9 mouse cellular contexts compared by ENCODE assay signal in the genomic region with DNA sequence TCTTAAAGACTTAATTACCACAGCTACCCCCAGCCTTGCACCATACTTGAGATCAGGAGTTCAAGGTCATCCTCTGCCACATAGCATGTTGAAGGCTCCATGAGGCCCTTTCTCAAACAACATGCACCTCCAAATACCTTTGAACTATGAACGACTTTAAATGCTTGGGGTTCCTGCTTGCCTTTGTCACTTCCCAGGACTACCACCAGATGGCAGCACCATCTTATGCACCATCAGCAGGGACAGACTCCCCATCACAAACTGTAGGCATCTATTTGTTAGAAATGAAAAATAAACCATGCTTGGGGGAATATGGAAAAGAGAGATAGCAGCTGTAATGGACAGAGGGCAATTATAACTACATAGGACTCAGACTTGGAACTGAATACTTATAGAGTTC. TPM values are rescaled to one million over a fixed set of nuclear protein-coding genes. Genes with fewer than 3 reads are reported as not detected.
DNase-seq lines count a peak whose midpoint lies in the region; ATAC-seq and TF ChIP-seq lines count a peak whose summit lies in the region.
"Had no signal": no experiment of that assay in that cellular context is flagged by ENCODE, and none has a peak within 500 bp of the region (broad histone marks: within the 10 kb centered on the region; RNA-seq: fewer than 3 reads in every experiment).

No protein-coding gene starts in this region.

- H3K36me3 ChIP-seq in C2C12 (ENCODE audit: control insufficient read depth, insufficient read depth) (no peaks in the 10 kb centered on the region), ES-E14 (ENCODE audit: control insufficient read depth, insufficient read depth, low read length, poor library complexity, severe bottlenecking) (no peaks in the 10 kb centered on the region)
- H3K36me3 ChIP-seq: liver, embryonic 15.5 days had no signal

- H3ac ChIP-seq in C2C12 (ENCODE audit: control insufficient read depth, insufficient read length, low read depth), result no peak overlapping the region

- H3K27ac ChIP-seq in ES-E14 (ENCODE audit: insufficient read depth, low read depth, low read length, poor library complexity, severe bottlenecking), result no peak overlapping the region
- H3K27ac ChIP-seq: liver, embryonic 15.5 days had no signal

- no peaks in the 10 kb centered on the region for H3K4me1 ChIP-seq in ES-E14 (ENCODE audit: control insufficient read depth in 2 of 2, insufficient read depth in 2 of 2, low read length in 2 of 2, poor library complexity in 1 of 2)
- H3K4me1 ChIP-seq: liver, embryonic 15.5 days had no signal

- peaks cover 5% of the 10 kb centered on the region for H3K27me3 ChIP-seq in C2C12 (ENCODE audit: control insufficient read depth, insufficient read depth, insufficient read length)
- H3K27me3 ChIP-seq: liver, embryonic 15.5 days had no signal

- TF ChIP-seq CTCF in C2C12 (IDR thresholded peaks at IDR 0.05; ENCODE audit: control insufficient read depth, insufficient read depth, insufficient read length), result peak; percentile 22

- ATAC-seq in frontal cortex, adult (ENCODE audit: low TSS enrichment), result peak; percentile 44; the same call in 1 of the 2 replicates
- no peak for ATAC-seq in monocyte, adult 5-6 weeks (replicated peaks; ENCODE audit: insufficient number of reproducible peaks, low FRiP score, low TSS enrichment, poor library complexity, severe bottlenecking)

- no peaks in the 10 kb centered on the region for H3K79me2 ChIP-seq in C2C12 (ENCODE audit: control insufficient read depth, insufficient read depth)

- no peaks in the 10 kb centered on the region for H3K79me3 ChIP-seq in C2C12 (ENCODE audit: low read depth)

- no peak overlapping the region for H3K4me3 ChIP-seq in C2C12 (ENCODE audit: insufficient read depth, poor library complexity, severe bottlenecking)
- H3K4me3 ChIP-seq in ES-E14 (ENCODE audit: insufficient read depth in 1 of 2, low read depth in 1 of 2, low read length in 2 of 2, poor library complexity in 1 of 2, severe bottlenecking in 1 of 2), result no peak overlapping the region
- H3K4me3 ChIP-seq: liver, embryonic 15.5 days had no signal

- no peaks in the 10 kb centered on the region for H3K9me3 ChIP-seq in ES-E14 (ENCODE audit: control insufficient read depth, insufficient read depth, low read depth, low read length)
- H3K9me3 ChIP-seq: liver, embryonic 15.5 days had no signal

- in situ Hi-C loops in ES-E14 (cut with MboI; ENCODE audit: low sequenced_read_pairs in 2 of 2, unreplicated experiment in 2 of 2), result loop anchor here (5.0 to 10.0 kb wide), 3 partner anchors 146 to 157 kb away; no protein-coding TSS in a partner anchor

- no peak overlapping the region for H3K9ac ChIP-seq in ES-E14 (ENCODE audit: insufficient read depth, low read depth, low read length, poor library complexity, severe bottlenecking)
- H3K9ac ChIP-seq: liver, embryonic 15.5 days had no signal

- peak; percentile 62 for DNase-seq in ES-E14 (ENCODE audit: low read depth, low spot score)
- peak; percentile 17 for DNase-seq in c-Kit-positive CD71-positive TER-119-negative erythroid progenitor cells, embryonic 14.5 days (ENCODE audit: low read depth)
- DNase-seq in kidney, postnatal 36 days, result peak; percentile 51 to 82
- DNase-seq in lung, adult 18-20 months, result peak; percentile 31 to 43
- DNase-seq in right cerebral cortex, postnatal 10 days (ENCODE audit: low spot score in 2 of 2), result peak; percentile 63 to 79

TF ChIP-seq in C2C12, 6 proteins besides CTCF, POLR2A, EP300 and RAD21:
- TF ChIP-seq FOSL1 (IDR thresholded peaks at IDR 0.05; ENCODE audit: insufficient read depth, low read length, poor library complexity, severe bottlenecking) (no peak), CEBPB (IDR thresholded peaks at IDR 0.05; ENCODE audit: low read depth) (no peak), MYOG (IDR thresholded peaks at IDR 0.05; ENCODE audit: control insufficient read depth, extremely low read depth, insufficient read length) (no peak), MYOD1 (IDR thresholded peaks at IDR 0.05; ENCODE audit: control insufficient read depth, insufficient read length, low read depth) (no peak), USF1 (IDR thresholded peaks at IDR 0.05; ENCODE audit: low read depth) (no peak), MAX (IDR thresholded peaks at IDR 0.05) (no peak)

TF ChIP-seq in ES-E14, 5 proteins besides CTCF, POLR2A, EP300 and RAD21:
- no peak for TF ChIP-seq CHD2 (IDR thresholded peaks at IDR 0.05; ENCODE audit: low read depth, low read length)
- TF ChIP-seq ZC3H11A (IDR thresholded peaks at IDR 0.05; ENCODE audit: borderline replicate concordance, low read depth, low read length), result peak; percentile 98
TF ChIP-seq in ES-E14: peak in this region for 1.

RNA-seq across cellular contexts. Expression of a gene that starts 51.9 kb away (rescaled TPM):
- 1.1 TPM for polyA plus RNA-seq in C2C12 (2012; fragmentation: generic; extraction: Trizol)
- total RNA-seq in ES-E14 (2012; rRNA removed), result 8.0 and 11.6 TPM in 2 replicates
- not detected in 3 replicates for total RNA-seq in monocyte, adult 5-6 weeks (2017)

Comparison
In these comparisons a context has a peak if more than half of its experiments do, and no peak if none do; other contexts are left out.
1. DNase-seq: peak in every context shown above with its lines; median percentile 71 in right cerebral cortex, postnatal 10 days; 66 in kidney, postnatal 36 days; 62 in ES-E14; 37 in lung, adult 18-20 months; 17 in c-Kit-positive CD71-positive TER-119-negative erythroid progenitor cells, embryonic 14.5 days.